Mouse (Mus musculus): ENCODE measurements around the gene Gm29094. TPM values are rescaled to one million over a fixed set of nuclear protein-coding genes. Genes with fewer than 3 reads are reported as not detected.
A peak's percentile ranks its signal among the peaks of the same experiment; 100 is the strongest.
"Not testable (repeated sequence)": the region's sequence is repeated elsewhere in the genome, so short reads cannot be mapped to it uniquely, and the experiment has no call there.

The Gm29094 gene
- total RNA-seq, 1 experiment from 2014 or later = not detected

DNA sequence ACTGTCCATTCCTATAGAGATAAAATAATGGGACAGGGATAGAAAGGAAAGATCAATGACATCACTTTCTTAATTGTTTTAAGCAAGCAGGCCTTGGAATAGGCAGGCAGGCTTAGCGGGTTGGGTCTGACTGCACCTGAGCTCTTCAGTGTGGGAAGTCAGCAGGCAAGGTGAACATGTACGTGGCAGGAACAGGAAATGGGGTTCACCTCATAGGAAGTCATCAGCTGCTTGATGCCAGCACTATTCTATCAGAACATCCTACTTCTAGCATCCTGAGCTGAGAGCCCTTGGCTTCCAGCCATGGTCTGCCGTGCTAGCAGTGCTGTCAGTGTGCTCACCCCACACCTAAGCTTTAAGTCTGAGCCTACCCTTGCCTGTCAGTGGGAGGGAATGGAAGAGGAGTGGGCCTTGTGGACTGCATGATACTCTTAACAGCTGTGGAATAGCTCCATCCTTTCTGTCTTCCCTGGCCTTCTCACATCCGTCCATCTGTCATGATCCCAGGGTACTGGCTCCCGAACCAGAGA lies 39.9 kb downstream of the Gm29094 start:
- not testable (repeated sequence) for ATAC-seq (replicated peaks; ENCODE audit: low read depth, poor library complexity, severe bottlenecking)

DNA sequence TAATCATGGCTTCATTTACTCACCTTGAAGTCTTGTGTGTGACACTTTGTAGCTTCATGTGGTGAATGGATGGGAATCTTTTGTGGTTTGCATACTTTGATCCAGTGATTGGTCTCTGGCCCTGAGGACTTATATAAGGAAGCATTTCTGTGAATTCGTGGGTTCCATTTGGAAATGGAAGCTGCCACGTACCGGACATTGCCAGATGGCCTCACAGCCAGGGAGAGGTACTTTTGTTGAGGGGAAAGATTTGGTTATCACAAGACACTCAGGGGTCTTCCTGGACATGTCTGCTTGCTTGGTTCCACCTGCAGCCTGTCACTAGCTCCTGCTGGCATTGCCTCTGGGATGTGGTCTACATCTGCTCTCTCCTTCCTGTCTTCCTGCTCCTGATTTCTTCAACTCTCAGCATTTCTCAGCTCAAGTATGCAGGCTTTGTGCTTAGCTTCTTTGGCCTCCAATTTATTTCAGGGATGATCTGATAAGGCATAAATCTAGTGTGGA lies 41.4 kb downstream of the Gm29094 start:
- ATAC-seq (replicated peaks; ENCODE audit: low read depth, poor library complexity, severe bottlenecking) = not testable (repeated sequence)

DNA sequence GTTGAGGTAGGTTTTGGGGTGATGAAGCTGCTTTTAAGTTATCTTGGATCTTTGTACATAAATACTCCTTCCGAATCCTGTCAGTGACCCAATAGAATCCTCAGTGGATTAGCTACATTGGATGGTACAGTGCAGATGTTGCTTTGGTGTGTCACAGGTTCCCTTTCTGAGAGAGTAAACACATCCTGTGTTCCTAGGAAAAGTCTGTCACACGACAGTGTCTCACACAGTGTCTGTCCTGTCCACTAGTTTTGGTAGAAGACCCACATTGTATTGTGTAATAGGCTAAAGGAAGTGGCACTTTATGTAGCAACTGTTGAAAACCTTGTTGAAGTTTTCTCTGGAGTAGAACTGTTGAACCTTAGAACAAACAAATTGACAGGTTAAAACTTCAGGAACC lies 54.2 kb downstream of the Gm29094 start:
- peak; percentile 61 for ATAC-seq (replicated peaks; ENCODE audit: low read depth, poor library complexity, severe bottlenecking)

DNA sequence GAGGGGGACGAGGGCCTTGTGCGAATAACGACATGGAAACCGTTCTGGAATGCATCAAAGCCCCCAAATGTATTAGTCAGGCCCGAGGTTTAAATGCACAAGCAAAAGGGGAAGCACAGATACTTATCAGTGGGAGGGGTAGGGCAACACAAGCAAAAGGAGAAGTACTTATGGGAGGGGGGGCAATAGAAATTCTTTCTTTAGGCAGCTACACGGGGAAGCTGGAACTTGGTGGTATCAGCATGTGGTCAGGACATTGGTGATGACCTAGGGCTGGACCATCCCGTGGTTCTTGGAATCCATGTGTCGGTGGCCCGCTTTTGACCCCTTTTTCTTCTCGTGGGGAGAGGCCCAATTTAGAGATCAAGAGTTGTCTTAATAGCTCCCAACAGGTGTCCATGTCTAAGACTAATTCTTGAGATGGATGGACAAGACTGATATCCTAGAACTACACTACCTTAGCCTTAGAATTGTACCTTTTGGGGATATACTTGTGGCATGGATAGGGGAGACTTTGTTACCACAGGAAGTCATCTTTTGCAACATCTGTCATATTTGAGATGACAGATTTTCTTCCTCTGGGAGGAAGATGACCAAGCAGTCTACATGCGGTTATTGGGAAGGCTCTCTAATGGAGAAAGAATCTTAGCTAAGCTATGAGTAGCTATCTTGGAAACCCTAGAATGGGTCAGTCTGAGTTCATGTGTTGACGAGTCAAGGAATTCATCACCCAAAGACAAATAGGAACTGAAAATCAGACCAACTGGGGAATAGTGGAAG lies 57.6 kb downstream of the Gm29094 start:
- ATAC-seq (replicated peaks; ENCODE audit: low read depth, poor library complexity, severe bottlenecking) = peak; percentile 77

DNA sequence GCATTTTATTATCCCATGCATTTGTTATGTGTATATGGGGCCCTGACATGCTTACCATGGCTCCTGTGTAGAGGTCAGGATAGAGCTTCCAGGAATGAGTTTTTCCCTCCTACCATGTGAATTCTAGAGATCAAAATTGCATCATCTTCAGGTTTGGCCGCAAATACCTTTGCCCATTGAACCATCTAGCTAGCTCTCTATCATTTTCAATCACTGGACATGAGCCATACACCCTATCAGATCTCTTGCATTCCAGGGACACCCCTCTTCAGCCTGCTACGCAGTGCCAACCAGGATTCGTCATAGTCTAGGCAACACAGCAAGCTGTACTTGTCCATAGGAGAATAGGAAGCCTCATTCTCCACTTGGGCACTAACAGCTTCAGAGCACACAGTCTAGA lies 64.8 kb downstream of the Gm29094 start:
- ATAC-seq (replicated peaks; ENCODE audit: low read depth, poor library complexity, severe bottlenecking) = no peak

DNA sequence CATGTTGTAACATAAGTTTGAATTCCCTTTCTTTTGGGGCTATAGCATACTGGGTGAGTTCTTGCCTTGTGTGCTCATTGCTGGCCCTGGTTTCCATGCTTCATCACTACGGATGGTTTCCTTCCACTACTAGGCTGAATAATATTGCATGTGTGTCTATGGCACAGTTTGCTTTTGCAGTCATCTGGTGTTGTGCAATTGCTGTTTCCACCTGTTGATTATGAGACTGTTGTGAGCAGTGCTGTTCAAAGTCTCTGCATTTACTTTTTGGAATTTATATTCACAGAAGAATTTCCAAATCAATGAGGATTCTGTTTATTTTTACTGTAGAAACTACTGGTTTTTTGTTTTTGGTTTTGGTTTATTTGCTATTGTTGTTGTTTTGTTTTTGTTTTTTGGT lies 65.4 kb downstream of the Gm29094 start:
- no peak for ATAC-seq (replicated peaks; ENCODE audit: low read depth, poor library complexity, severe bottlenecking)

Other genes starting within 250 kb of the Gm29094 start
- gene Bcl2a1a, start 242.5 kb upstream of the Gm29094 start, total RNA-seq (2017) = 0.41 TPM in 1 of 2 replicates, not detected in the other
- gene Trim43b, start 106.5 kb upstream of the Gm29094 start, total RNA-seq (2017) = not detected in 2 replicates
- gene Bcl2a1b, start 170 bp upstream of the Gm29094 start, total RNA-seq (2017) = 1.6 TPM in 1 of 2 replicates, not detected in the other
- gene Mthfs, start 11.3 kb downstream of the Gm29094 start, total RNA-seq (2017) = 7.7 and 37.3 TPM in 2 replicates

Data from common myeloid progenitor, adult 5-6 weeks (primary cell).